ENCODE assay signal across 8 mouse cellular contexts in the genomic region with DNA sequence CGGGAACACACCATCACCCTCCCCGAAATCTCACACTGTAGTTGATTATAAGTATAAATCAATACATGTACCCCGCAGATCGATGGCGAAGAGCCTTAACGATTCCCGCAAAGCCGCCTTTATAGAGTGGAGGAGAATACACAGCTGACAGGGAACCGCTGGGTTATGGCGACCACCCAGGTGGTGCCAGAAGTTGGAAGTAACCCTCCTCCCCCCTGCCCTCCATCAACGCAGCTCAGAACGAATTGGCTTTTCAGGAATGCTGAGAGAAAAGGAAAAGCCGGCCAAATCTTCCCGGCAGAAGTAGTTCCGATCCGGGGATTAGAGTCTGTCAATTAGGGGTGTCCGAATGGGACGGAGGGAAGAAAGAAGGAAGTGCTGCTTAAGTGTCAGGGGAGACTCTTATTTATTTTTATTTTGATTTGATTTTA.
DNase-seq lines count a peak whose midpoint lies in the region; ATAC-seq and TF ChIP-seq lines count a peak whose summit lies in the region.

No protein-coding gene starts in this region.

- no peaks in the 10 kb centered on the region for H3K27me3 ChIP-seq in lung, postnatal 0 days (replicated peaks; ENCODE audit: insufficient read depth, low read length)
- peaks cover 18% of the 10 kb centered on the region for H3K27me3 ChIP-seq in forebrain, embryonic 10.5 days (ENCODE audit: poor library complexity, severe bottlenecking)
- no peaks in the 10 kb centered on the region for H3K27me3 ChIP-seq in intestine, embryonic 16.5 days (replicated peaks; ENCODE audit: control insufficient read depth, insufficient read depth, low read length)
- peaks cover 28% of the 10 kb centered on the region for H3K27me3 ChIP-seq in midbrain, postnatal 0 days (ENCODE audit: insufficient read depth, low read length)

- no peak overlapping the region for H3K27ac ChIP-seq in lung, postnatal 0 days (ENCODE audit: low read length)
- H3K27ac ChIP-seq in forebrain, embryonic 10.5 days, result peak overlapping the region; percentile 95
- 0 out of 2 replicates have a peak overlapping the region, but pooled peaks have one; percentile 22 for H3K27ac ChIP-seq in intestine, embryonic 16.5 days (ENCODE audit: low read length)
- no peak overlapping the region for H3K27ac ChIP-seq in midbrain, postnatal 0 days (ENCODE audit: low read depth, low read length)

- H3K4me1 ChIP-seq in lung, postnatal 0 days (ENCODE audit: insufficient read depth, low read depth, low read length), result no peaks in the 10 kb centered on the region; the same call in 1 of the 2 replicates
- peaks cover 9% of the 10 kb centered on the region for H3K4me1 ChIP-seq in lung, adult 2 months (ENCODE audit: control insufficient read depth, insufficient read depth, low read length)
- peaks cover 28% of the 10 kb centered on the region for H3K4me1 ChIP-seq in forebrain, embryonic 10.5 days
- 0 out of 2 replicates have a peak, but pooled peaks cover 3% of the 10 kb centered on the region for H3K4me1 ChIP-seq in intestine, embryonic 16.5 days (ENCODE audit: control insufficient read depth, insufficient read depth, low read length)
- no peaks in the 10 kb centered on the region for H3K4me1 ChIP-seq in midbrain, postnatal 0 days (ENCODE audit: insufficient read depth, low read length)

- no peaks in the 10 kb centered on the region for H3K9me3 ChIP-seq in lung, postnatal 0 days (ENCODE audit: low read length)
- H3K9me3 ChIP-seq in forebrain, embryonic 10.5 days, result no peaks in the 10 kb centered on the region
- no peaks in the 10 kb centered on the region for H3K9me3 ChIP-seq in intestine, embryonic 16.5 days (ENCODE audit: control insufficient read depth, low read length)
- no peaks in the 10 kb centered on the region for H3K9me3 ChIP-seq in midbrain, postnatal 0 days (ENCODE audit: low read length)

- no peak for TF ChIP-seq POLR2A in lung, adult 2 months (IDR thresholded peaks at IDR 0.05; ENCODE audit: borderline replicate concordance, extremely low read depth, low read depth, low read length)

- TF ChIP-seq EP300 in lung, postnatal 0 days (IDR thresholded peaks at IDR 0.05), result no peak

- WGBS in lung, postnatal 0 days, result 2% methylated on average over 18 of the region's 18 CpGs
- WGBS in lung, adult 2 months, result 3% methylated on average over 18 of the region's 18 CpGs
- under 1% methylated on average over 18 of the region's 18 CpGs for WGBS in forebrain, embryonic 10.5 days
- WGBS in intestine, embryonic 16.5 days, result 2% methylated on average over 18 of the region's 18 CpGs
- 2% methylated on average over 18 of the region's 18 CpGs for WGBS in midbrain, postnatal 0 days

- no peak for DNase-seq in lung, postnatal 0 days (ENCODE audit: low spot score)
- DNase-seq in lung, adult 2 months, result no peak
- peak; percentile 58 for DNase-seq in forebrain, embryonic 10.5 days (ENCODE audit: extremely low spot score, low spot score)
- peak; percentile 42 for DNase-seq in midbrain, postnatal 0 days (ENCODE audit: low spot score)
- DNase-seq in thymus, postnatal 4 days, result no peak
- DNase-seq in left cerebral cortex, adult 9 months (ENCODE audit: low spot score in 2 of 2), result no peak
- no peak for DNase-seq in lung, postnatal 36 days

- H3K4me3 ChIP-seq in lung, postnatal 0 days (ENCODE audit: low read depth, low read length), result peak overlapping the region; percentile 47
- H3K4me3 ChIP-seq in lung, adult 2 months (replicated peaks; ENCODE audit: extremely low read depth, low read depth, low read length), result no peak overlapping the region
- peak overlapping the region; percentile 71 for H3K4me3 ChIP-seq in forebrain, embryonic 10.5 days
- peak overlapping the region; percentile 66 for H3K4me3 ChIP-seq in intestine, embryonic 16.5 days (ENCODE audit: low read length)
- H3K4me3 ChIP-seq in midbrain, postnatal 0 days (ENCODE audit: low read depth, low read length), result peak overlapping the region; percentile 47

- no peak for TF ChIP-seq CTCF in lung, postnatal 0 days (IDR thresholded peaks at IDR 0.05)
- no peak for TF ChIP-seq CTCF in lung, adult 2 months (IDR thresholded peaks at IDR 0.05; ENCODE audit: insufficient read depth, low read length)
- no peak for TF ChIP-seq CTCF in midbrain, postnatal 0 days (IDR thresholded peaks at IDR 0.05)

- no peak for ATAC-seq in lung, postnatal 0 days
- ATAC-seq in intestine, embryonic 16.5 days, result peak; percentile 35; the same call in 1 of the 2 replicates
- no peak for ATAC-seq in midbrain, postnatal 0 days (ENCODE audit: low FRiP score)

- peak overlapping the region; percentile 95 for H3K4me2 ChIP-seq in lung, postnatal 0 days (replicated peaks; ENCODE audit: low read depth, low read length)
- peak overlapping the region; percentile 99 for H3K4me2 ChIP-seq in intestine, embryonic 16.5 days (ENCODE audit: low read depth, low read length)
- peak overlapping the region; percentile 93 for H3K4me2 ChIP-seq in midbrain, postnatal 0 days (ENCODE audit: low read depth, low read length, poor library complexity, severe bottlenecking)

- no peak overlapping the region for H3K9ac ChIP-seq in lung, postnatal 0 days (replicated peaks; ENCODE audit: low read depth)
- H3K9ac ChIP-seq in intestine, embryonic 16.5 days (ENCODE audit: low read depth, low read length), result peak overlapping the region; percentile 83
- H3K9ac ChIP-seq in midbrain, postnatal 0 days (replicated peaks; ENCODE audit: low read length, poor library complexity, severe bottlenecking), result peak overlapping the region; percentile 50

- no peaks in the 10 kb centered on the region for H3K36me3 ChIP-seq in lung, postnatal 0 days (ENCODE audit: insufficient read depth, low read length)
- H3K36me3 ChIP-seq in forebrain, embryonic 10.5 days (replicated peaks), result no peaks in the 10 kb centered on the region
- no peaks in the 10 kb centered on the region for H3K36me3 ChIP-seq in intestine, embryonic 16.5 days (ENCODE audit: control insufficient read depth, insufficient read depth, low read length)
- no peaks in the 10 kb centered on the region for H3K36me3 ChIP-seq in midbrain, postnatal 0 days (ENCODE audit: insufficient read depth, low read length)

Comparison
In these comparisons a context has a peak if more than half of its experiments do, and no peak if none do; other contexts are left out.
1. DNase-seq: peak in forebrain, embryonic 10.5 days (single experiment) and midbrain, postnatal 0 days (single experiment); none in lung, postnatal 0 days (single experiment), lung, adult 2 months (single experiment), thymus, postnatal 4 days (single experiment), left cerebral cortex, adult 9 months (0 of 2) and lung, postnatal 36 days (single experiment).
2. H3K27ac ChIP-seq: peak in forebrain, embryonic 10.5 days (single experiment) and intestine, embryonic 16.5 days (single experiment); none in lung, postnatal 0 days (single experiment) and midbrain, postnatal 0 days (single experiment).
3. Peak in every context shown above with its lines, with median percentiles within 50 percentile points of each other: H3K4me2 ChIP-seq.